Mouse (Mus musculus) heart, adult 8-10 months (tissue): ENCODE measurements around the gene Sp6. TPM values are rescaled to one million over a fixed set of nuclear protein-coding genes. Genes with fewer than 3 reads are reported as not detected.

Source experiments
- DNase-seq: peaks from one replicate; pipeline ENCODE4 v3.0.0; 2022; ENCODE audit warnings: low spot score
- microRNA-seq: library from miRNA; unstranded; fragments of <30 nt; microRNA quantifications from one replicate; pipeline ENCODE4 v1.2.0, GENCODE M21; 2022
- total RNA-seq, 4 experiments: library from RNA; stranded (reverse); gene quantifications; 2 replicates each; pipeline ENCODE4 v1.2.4; 2022

The Sp6 gene
- total RNA-seq, 4 experiments from 2014 or later = 0.08 to 0.28 (median 0.23) TPM; not detected in 1

- DNase-seq = no peak
These were observed 50.2 kb downstream of the Sp6 start for GRCm38 (mm10) chr11:97063274-97063920.

- no peak for DNase-seq
These were observed 50.7 kb downstream of the Sp6 start for GRCm38 (mm10) chr11:97063921-97064295.

- DNase-seq = no peak
These were observed 52.5 kb downstream of the Sp6 start for GRCm38 (mm10) chr11:97065538-97066295.

- DNase-seq = no peak
These were observed 53.6 kb downstream of the Sp6 start for GRCm38 (mm10) chr11:97066656-97067360.

GRCm38 (mm10) chr11:97069333-97069732 is 56.1 kb downstream of the Sp6 start:
- DNase-seq = no peak

- no peak for DNase-seq
These were observed 56.6 kb downstream of the Sp6 start for GRCm38 (mm10) chr11:97069770-97070169.

- DNase-seq = peak; percentile 24
These were observed 57.9 kb downstream of the Sp6 start for GRCm38 (mm10) chr11:97071129-97071528.

- DNase-seq = no peak
These were observed 59.3 kb downstream of the Sp6 start for GRCm38 (mm10) chr11:97072533-97072932.

- no peak for DNase-seq
These were observed 61.0 kb downstream of the Sp6 start for GRCm38 (mm10) chr11:97074235-97074634.

Small RNAs within 50 kb of the gene (microRNA-seq; reads per million reads assigned to microRNA genes)
- gene Mir8103 = 1.4 reads per million

Other genes with a start within 250 kb of the Sp6 start
- 10 to 100 TPM; 11.6 to 14.5 (median 12.9) TPM for gene Snx11, start 235.8 kb upstream of the Sp6 start, total RNA-seq
- 10 to 100 TPM; 30.9 to 33.4 (median 32.4) TPM for gene Cbx1, start 224.3 kb upstream of the Sp6 start, total RNA-seq
- 100 to 1,000 TPM; 462 to 530 (median 477) TPM for gene Nfe2l1, start 183.4 kb upstream of the Sp6 start, total RNA-seq
- gene Copz2, start 163.5 kb upstream of the Sp6 start, total RNA-seq = 10 to 100 TPM; 36.0 to 43.5 (median 41.1) TPM
- 10 to 100 TPM; 20.4 to 25.7 (median 22.7) TPM for gene Cdk5rap3, start 96.9 kb upstream of the Sp6 start, total RNA-seq
- 1 to 10 TPM; 1.1 to 1.7 (median 1.5) TPM for gene Prr15l, start 85.3 kb upstream of the Sp6 start, total RNA-seq
- 10 to 100 TPM; 14.9 to 16.6 (median 16.1) TPM for gene Pnpo, start 69.4 kb upstream of the Sp6 start, total RNA-seq
- 10 to 100 TPM in 2 of 4 experiments, 1 to 10 TPM in 2; 7.8 to 13.7 (median 11.0) TPM for gene Sp2, start 30.4 kb upstream of the Sp6 start, total RNA-seq
- gene Scrn2, start 16.5 kb downstream of the Sp6 start, total RNA-seq = 10 to 100 TPM; 13.6 to 18.0 (median 15.4) TPM
- gene Lrrc46, start 28.0 kb downstream of the Sp6 start, total RNA-seq = under 1 TPM in 2 of 4 experiments, not detected in 2; 0.26 to 0.33 TPM
- gene Mrpl10, start 28.2 kb downstream of the Sp6 start, total RNA-seq = 100 to 1,000 TPM in 2 of 4 experiments, 10 to 100 TPM in 2; 80.1 to 101 (median 97.6) TPM
- 1 to 10 TPM; 3.4 to 5.3 (median 3.9) TPM for gene Osbpl7, start 37.2 kb downstream of the Sp6 start, total RNA-seq
- gene Tbx21, start 101.9 kb downstream of the Sp6 start, total RNA-seq = under 1 TPM in 1 of 4 experiments, not detected in 3; 0.16 TPM
- gene Tbkbp1, start 138.1 kb downstream of the Sp6 start, total RNA-seq = 10 to 100 TPM; 12.2 to 14.9 (median 13.9) TPM
- gene Kpnb1, start 174.5 kb downstream of the Sp6 start, total RNA-seq = 10 to 100 TPM; 78.7 to 80.0 (median 79.7) TPM